Mouse (Mus musculus): ENCODE measurements around the gene Ndel1.

Gene Ndel1

GRCm38 (mm10) chr11:68835034-68835433, 36.6 kb downstream of the Ndel1 start:
- TF ChIP-seq GATA4 (IDR thresholded peaks at IDR 0.05; ENCODE audit: insufficient replicate concordance, low read length) = no peak

DNA sequence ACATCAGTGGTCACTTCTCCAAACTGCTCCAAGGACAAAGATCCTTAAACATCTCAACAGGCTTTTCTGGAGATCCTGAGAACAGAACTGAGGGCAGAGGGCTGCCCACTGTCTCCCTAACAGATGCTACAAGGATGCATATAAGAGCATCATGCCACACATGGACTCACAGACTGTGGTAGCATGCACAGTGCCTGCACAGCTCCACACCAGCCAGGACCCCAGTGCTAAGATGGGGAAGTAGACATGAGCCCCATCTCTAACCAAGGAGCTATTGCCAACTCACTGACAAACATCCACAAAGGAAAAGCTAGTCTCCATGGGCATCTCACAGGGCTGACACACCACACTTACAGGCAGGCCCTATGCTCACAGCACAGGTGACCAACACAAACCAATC, 38.1 kb downstream of the Ndel1 start:
- TF ChIP-seq GATA4 (IDR thresholded peaks at IDR 0.05; ENCODE audit: insufficient replicate concordance, low read length) = no peak

DNA sequence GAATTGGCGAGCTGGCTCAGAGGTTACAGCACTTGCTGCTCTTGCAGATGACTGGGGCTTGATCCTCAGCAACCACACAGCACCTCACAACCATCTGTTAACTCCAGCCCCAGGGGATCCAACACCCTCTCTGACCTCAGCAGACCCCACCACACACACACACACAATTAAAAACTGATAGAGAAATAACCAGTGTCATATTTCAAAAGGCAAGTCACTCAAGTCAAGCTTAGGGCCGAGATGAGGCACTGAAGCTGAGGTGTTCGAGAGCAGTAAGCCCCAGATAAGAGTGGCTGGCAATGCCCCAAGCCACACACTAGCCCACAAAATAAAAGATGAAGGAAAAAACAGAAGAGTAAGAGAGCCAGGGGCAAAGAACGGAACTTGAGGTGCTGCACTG, 38.9 kb downstream of the Ndel1 start:
- no peak for TF ChIP-seq GATA4 (IDR thresholded peaks at IDR 0.05; ENCODE audit: insufficient replicate concordance, low read length)

DNA sequence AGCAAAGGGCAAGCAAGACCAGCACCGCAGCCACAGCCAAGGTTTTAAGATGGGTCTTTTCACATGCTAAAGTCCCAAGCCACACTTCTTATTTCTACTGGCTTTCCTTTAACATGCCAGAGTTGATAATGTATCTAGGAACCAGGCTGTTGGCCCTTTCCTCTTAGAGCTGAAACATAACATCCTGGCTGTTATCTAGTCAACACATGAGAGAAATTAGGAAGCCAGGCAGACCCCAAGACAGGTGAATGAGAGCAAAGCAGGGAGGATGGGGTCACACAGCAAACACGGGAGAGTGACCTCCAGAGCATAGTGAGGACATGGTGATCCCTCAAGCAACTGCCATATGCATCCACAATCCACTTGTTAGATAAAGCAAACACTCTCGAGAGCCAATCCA, 44.9 kb downstream of the Ndel1 start:
- no peak for TF ChIP-seq GATA4 (IDR thresholded peaks at IDR 0.05; ENCODE audit: insufficient replicate concordance, low read length)

DNA sequence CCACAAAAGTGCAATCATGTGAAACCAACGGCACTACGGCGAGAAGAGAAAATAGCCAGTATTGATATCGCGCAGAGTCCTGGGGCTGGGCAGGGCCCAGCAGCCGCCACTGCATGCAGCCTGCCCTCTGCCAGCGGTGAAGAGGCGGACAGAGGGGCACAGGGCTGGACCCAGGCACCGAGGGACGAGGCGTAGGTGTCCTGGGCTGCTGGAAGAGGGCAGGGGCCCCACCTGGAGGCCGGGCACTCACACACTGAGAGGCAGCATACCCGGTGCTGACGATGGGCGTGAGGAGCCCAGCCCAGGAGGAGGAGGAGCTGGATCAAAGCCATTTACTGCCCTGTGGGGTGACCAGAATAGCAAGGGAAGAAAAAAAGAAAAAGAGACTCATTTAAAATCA, 49.3 kb downstream of the Ndel1 start:
- TF ChIP-seq GATA4 (IDR thresholded peaks at IDR 0.05; ENCODE audit: insufficient replicate concordance, low read length) = no peak

GRCm38 (mm10) chr11:68819226-68819805, 52.3 kb downstream of the Ndel1 start:
- TF ChIP-seq GATA4 (IDR thresholded peaks at IDR 0.05; ENCODE audit: insufficient replicate concordance, low read length) = no peak

- no peak for TF ChIP-seq GATA4 (IDR thresholded peaks at IDR 0.05; ENCODE audit: insufficient replicate concordance, low read length)
Measured at GRCm38 (mm10) chr11:68818416-68818815, 53.2 kb downstream of the Ndel1 start.

DNA sequence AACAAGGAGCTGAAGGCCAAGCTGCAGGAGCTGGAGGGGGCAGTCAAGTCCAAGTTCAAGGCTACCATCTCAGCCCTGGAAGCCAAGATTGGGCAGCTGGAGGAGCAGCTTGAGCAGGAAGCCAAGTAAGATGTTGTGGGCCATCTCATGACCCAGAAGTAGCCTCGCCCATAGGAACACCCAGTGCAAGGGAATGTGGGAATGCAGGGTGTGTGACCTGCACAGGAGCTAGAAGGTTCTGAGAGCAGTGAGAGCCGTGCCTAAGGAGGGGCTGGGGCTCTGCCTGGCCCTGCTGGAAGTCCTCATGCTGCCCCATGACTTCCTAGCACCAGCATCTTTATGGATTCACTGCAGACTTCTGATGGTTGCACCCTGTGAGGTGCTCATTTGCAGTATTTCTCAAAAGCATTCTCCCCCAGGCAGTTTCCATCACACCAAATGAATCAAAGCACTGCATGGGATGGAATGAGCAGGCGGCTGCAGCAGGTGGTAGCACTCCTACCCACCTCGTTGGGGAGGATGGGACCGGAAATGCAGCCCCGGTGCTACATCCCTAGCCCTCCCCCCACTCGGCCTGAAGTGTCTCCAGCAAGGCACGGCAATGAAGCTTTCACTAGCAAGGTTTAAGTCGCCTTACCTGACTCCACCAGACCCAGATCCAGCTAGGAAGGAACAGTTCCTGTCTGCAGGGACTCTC, 59.6 kb downstream of the Ndel1 start:
- TF ChIP-seq GATA4 (IDR thresholded peaks at IDR 0.05; ENCODE audit: insufficient replicate concordance, low read length) = no peak

- no peak for TF ChIP-seq GATA4 (IDR thresholded peaks at IDR 0.05; ENCODE audit: insufficient replicate concordance, low read length)
Measured at GRCm38 (mm10) chr11:68807787-68808186, 63.9 kb downstream of the Ndel1 start.

- no peak for TF ChIP-seq GATA4 (IDR thresholded peaks at IDR 0.05; ENCODE audit: insufficient replicate concordance, low read length)
Measured at GRCm38 (mm10) chr11:68805148-68805547, 66.5 kb downstream of the Ndel1 start.

DNA sequence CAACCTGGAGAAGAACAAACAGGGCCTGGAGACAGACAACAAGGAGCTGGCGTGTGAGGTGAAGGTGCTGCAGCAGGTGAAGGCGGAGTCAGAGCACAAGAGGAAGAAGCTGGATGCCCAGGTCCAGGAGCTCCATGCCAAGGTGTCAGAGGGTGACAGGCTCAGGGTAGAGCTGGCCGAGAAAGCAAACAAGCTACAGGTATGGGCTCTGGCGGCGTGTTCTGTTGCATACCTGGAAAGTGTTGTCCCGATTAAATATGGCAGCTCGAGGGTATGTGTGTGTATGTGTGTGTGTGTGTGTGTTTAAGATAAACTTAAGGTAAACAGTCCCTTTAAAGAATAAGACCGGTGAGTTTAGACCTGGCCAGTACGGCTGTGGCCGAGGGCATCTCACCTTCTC, 73.4 kb downstream of the Ndel1 start:
- TF ChIP-seq GATA4 (IDR thresholded peaks at IDR 0.05; ENCODE audit: insufficient replicate concordance, low read length) = no peak

- TF ChIP-seq GATA4 (IDR thresholded peaks at IDR 0.05; ENCODE audit: insufficient replicate concordance, low read length) = no peak
Measured at GRCm38 (mm10) chr11:68791794-68792193, 79.9 kb downstream of the Ndel1 start.

- no peak for TF ChIP-seq GATA4 (IDR thresholded peaks at IDR 0.05; ENCODE audit: insufficient replicate concordance, low read length)
Measured at GRCm38 (mm10) chr11:68790720-68791119, 80.9 kb downstream of the Ndel1 start.

DNA sequence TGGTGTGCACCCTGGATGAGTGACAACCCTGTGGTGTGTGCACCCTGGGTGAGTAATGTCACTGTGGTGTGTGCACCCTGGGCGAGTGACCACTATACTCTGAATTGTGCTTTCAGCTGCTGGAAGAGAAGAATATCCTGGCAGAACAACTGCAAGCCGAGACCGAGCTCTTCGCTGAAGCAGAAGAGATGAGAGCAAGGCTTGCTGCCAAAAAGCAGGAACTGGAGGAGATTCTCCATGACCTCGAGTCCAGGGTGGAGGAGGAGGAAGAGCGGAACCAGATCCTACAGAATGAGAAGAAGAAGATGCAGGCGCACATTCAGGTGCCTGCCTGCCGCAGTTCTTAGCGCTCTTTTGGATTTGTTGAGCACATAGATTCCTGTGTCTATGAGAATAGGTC, 84.4 kb downstream of the Ndel1 start:
- TF ChIP-seq GATA4 (IDR thresholded peaks at IDR 0.05; ENCODE audit: insufficient replicate concordance, low read length) = no peak

- TF ChIP-seq GATA4 (IDR thresholded peaks at IDR 0.05; ENCODE audit: insufficient replicate concordance, low read length) = no peak
Measured at GRCm38 (mm10) chr11:68785813-68786212, 85.8 kb downstream of the Ndel1 start.

DNA sequence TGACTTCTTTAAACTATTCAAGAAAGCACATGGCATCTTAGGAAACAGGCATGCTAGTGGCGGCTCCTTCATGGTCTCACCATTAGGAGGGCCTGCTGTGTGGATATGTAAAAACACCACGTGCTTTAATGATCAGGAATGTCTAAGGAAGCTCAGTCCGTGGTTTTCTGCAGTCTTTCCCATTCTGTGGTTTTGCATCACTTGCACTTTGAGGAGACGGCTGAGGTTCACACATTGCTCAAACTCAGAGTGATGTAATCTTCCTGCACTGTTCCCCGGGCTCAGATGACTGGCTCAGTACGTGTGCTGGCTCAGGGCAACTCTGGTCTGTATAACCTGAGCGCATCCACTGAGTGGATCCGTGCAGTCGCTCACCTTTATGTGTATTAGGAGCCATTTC, 89.3 kb downstream of the Ndel1 start:
- TF ChIP-seq GATA4 (IDR thresholded peaks at IDR 0.05; ENCODE audit: insufficient replicate concordance, low read length) = no peak

All from liver, adult (tissue).